Mouse (Mus musculus): Measurements from ENCODE around the gene Ptprf.

GRCm38 (mm10) chr4:118273545-118273944 lies 17.7 kb downstream of the Ptprf start:
- TF ChIP-seq CTCF (IDR thresholded peaks at IDR 0.05; ENCODE audit: control insufficient read depth, insufficient read depth, low read length) (no peak), POLR2A (IDR thresholded peaks at IDR 0.05; ENCODE audit: borderline replicate concordance, control insufficient read depth, low read depth, low read length) (no peak)

All from bone marrow, adult 2 months (tissue).